Mouse (Mus musculus) heart, adult 2 months (tissue): ENCODE data around the gene Arpc4.

Experiments used
- CTCF ChIP-seq: fragments of 200-600 bp; IDR thresholded peaks from 2 replicates; pipeline ENCODE4 v1.8.1; 2022; ENCODE audit warnings: antibody characterized with exemption, mild to moderate bottlenecking, moderate library complexity
- EP300 ChIP-seq: fragments of 200-500 bp; IDR thresholded peaks from 2 replicates; pipeline ENCODE4 v1.6.1; 2011; ENCODE audit warnings: low read depth, low read length, control low read depth; ENCODE audit not compliant: insufficient read depth
- POLR2A ChIP-seq: fragments of 200-500 bp; IDR thresholded peaks from 2 replicates; pipeline ENCODE4 v1.6.1; 2011; ENCODE audit warnings: mild to moderate bottlenecking, low read depth, low read length, control low read depth; ENCODE audit not compliant: insufficient read depth

DNA sequence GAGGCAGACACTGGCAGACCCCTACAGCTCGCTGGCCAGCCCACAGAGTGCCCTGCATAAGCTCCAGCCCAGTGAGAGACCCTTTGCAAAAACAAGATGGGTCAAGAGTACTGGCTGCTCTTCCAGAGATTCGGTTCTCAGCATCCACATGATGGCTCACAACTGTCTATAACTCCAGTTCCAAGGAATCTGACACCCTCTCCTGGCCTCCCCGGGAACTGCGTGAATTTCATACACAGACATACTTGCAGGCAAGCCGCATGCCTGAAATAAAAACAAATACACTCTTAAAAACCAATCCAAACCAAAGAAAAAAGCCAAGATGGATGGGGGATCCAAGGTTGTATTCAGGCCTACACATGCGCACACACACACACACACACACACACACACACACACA lies 17.6 kb downstream of the Arpc4 start:
- 0 out of 2 replicates have a peak, but pooled peaks have one; percentile 10 for TF ChIP-seq CTCF
- no peak for TF ChIP-seq POLR2A
- no peak for TF ChIP-seq EP300
